Mouse (Mus musculus) Muller cell, postnatal 12 days (primary cell): ENCODE data around the gene Spag6.

Experiments
- DNase-seq: peaks from one replicate; pipeline ENCODE4 v3.0.0-alpha.2; 2015; ENCODE audit errors: inconsistent ontology term

Gene Spag6

GRCm38 (mm10) chr2:18688286-18688685, 5.5 kb upstream of the Spag6 start:
- DNase-seq: no peak

GRCm38 (mm10) chr2:18688708-18689063, 5.1 kb upstream of the Spag6 start:
- peak; percentile 59 for DNase-seq

GRCm38 (mm10) chr2:18689064-18689921, 4.5 kb upstream of the Spag6 start:
- peak; percentile 53 for DNase-seq

- DNase-seq: peak; percentile 51
These were observed 3.7 kb upstream of the Spag6 start for GRCm38 (mm10) chr2:18690055-18690691.

- DNase-seq: no peak
These were observed 3.1 kb upstream of the Spag6 start for GRCm38 (mm10) chr2:18690756-18691155.

- no peak for DNase-seq
These were observed 1.8 kb upstream of the Spag6 start for GRCm38 (mm10) chr2:18692031-18692430.

GRCm38 (mm10) chr2:18692548-18692947, 1.3 kb upstream of the Spag6 start:
- DNase-seq: no peak

GRCm38 (mm10) chr2:18693491-18693870, 351 bp upstream of the Spag6 start:
- no peak for DNase-seq

- no peak for DNase-seq
These were observed 749 bp downstream of the Spag6 start for GRCm38 (mm10) chr2:18694611-18694950.

GRCm38 (mm10) chr2:18695163-18695562, 1.3 kb downstream of the Spag6 start:
- no peak for DNase-seq

- DNase-seq: no peak
These were observed 1.9 kb downstream of the Spag6 start for GRCm38 (mm10) chr2:18695629-18696150.

GRCm38 (mm10) chr2:18697591-18698244, 3.9 kb downstream of the Spag6 start:
- no peak for DNase-seq

- DNase-seq: no peak
These were observed 5.0 kb downstream of the Spag6 start for GRCm38 (mm10) chr2:18698663-18699385.

GRCm38 (mm10) chr2:18699401-18699990, 5.7 kb downstream of the Spag6 start:
- no peak for DNase-seq

GRCm38 (mm10) chr2:18710356-18710755, 16.5 kb downstream of the Spag6 start:
- DNase-seq: no peak

- no peak for DNase-seq
These were observed 19.2 kb downstream of the Spag6 start for GRCm38 (mm10) chr2:18713071-18713470.

GRCm38 (mm10) chr2:18714337-18714736, 20.5 kb downstream of the Spag6 start:
- no peak for DNase-seq

- no peak for DNase-seq
These were observed 24.7 kb downstream of the Spag6 start for GRCm38 (mm10) chr2:18718521-18718920.

- no peak for DNase-seq
These were observed 28.5 kb downstream of the Spag6 start for GRCm38 (mm10) chr2:18722208-18722830.

- DNase-seq: no peak
These were observed 30.6 kb downstream of the Spag6 start for GRCm38 (mm10) chr2:18724462-18724861.

GRCm38 (mm10) chr2:18725880-18726279, 32.0 kb downstream of the Spag6 start:
- DNase-seq: no peak
